Mouse (Mus musculus) forebrain, postnatal 0 days (tissue): Measurements from ENCODE around the gene Tmem62. TPM values are rescaled to one million over a fixed set of nuclear protein-coding genes. Genes with fewer than 3 reads are reported as not detected.

ENCODE experiments used
- ATAC-seq: fragments of 200-750 bp; cut with Nextera tagmentation; 2 replicates; pipeline ENCODE4 v1.8.0; 2017; ENCODE audit warnings: mild to moderate bottlenecking, moderate library complexity
- DNase-seq: peaks from one replicate; pipeline ENCODE4 v3.0.0-alpha.2; 2015
- H3K27ac ChIP-seq: fragments of 300-500 bp; sonication (generic); 2 replicates; pipeline ENCODE4 v1.5.1; 2014; ENCODE audit warnings: low read depth, mild to moderate bottlenecking, antibody characterized with exemption, low read length, moderate library complexity, mixed read lengths
- H3K27me3 ChIP-seq: fragments of 300-500 bp; sonication (generic); 2 replicates; pipeline ENCODE4 v1.6.1; 2014; ENCODE audit warnings: mild to moderate bottlenecking, low read length, mixed read lengths; ENCODE audit not compliant: insufficient read depth
- H3K36me3 ChIP-seq: fragments of 300-500 bp; sonication (generic); 2 replicates; pipeline ENCODE4 v1.6.1; 2014; ENCODE audit warnings: mild to moderate bottlenecking, moderate library complexity; ENCODE audit not compliant: insufficient read depth
- H3K4me1 ChIP-seq: fragments of 300-500 bp; sonication (generic); 2 replicates; pipeline ENCODE4 v1.6.1; 2014; ENCODE audit warnings: antibody characterized with exemption; ENCODE audit not compliant: insufficient read depth
- H3K4me2 ChIP-seq: fragments of 300-500 bp; sonication (generic); 2 replicates; pipeline ENCODE4 v1.6.1; 2014; ENCODE audit warnings: low read depth, mild to moderate bottlenecking, moderate library complexity
- H3K4me3 ChIP-seq: fragments of 300-500 bp; sonication (generic); 2 replicates; pipeline ENCODE4 v1.5.1; 2014; ENCODE audit warnings: low read depth, low read length, mixed read lengths
- H3K9ac ChIP-seq: fragments of 300-500 bp; sonication (generic); 2 replicates; pipeline ENCODE4 v1.6.1; 2014; ENCODE audit warnings: mild to moderate bottlenecking
- H3K9me3 ChIP-seq: fragments of 300-500 bp; sonication (generic); 2 replicates; pipeline ENCODE4 v1.6.1; 2016; ENCODE audit warnings: low read length
- CTCF ChIP-seq: sonication (generic); IDR thresholded peaks from 2 replicates; pipeline ENCODE4 v1.5.1; 2016; ENCODE audit warnings: antibody characterized with exemption, control low read depth, low read depth
- WGBS: fragments of 180-500 bp; shearing (Covaris S2); extraction: QIAGEN DNeasy Blood & Tissue Kit; methylation state at CpG from one replicate; pipeline ENCODE4 v1.1.7; 2014; 5-methylcytosine and 5-hydroxymethylcytosine counted together
- microRNA-seq, 2 experiments: library from miRNA; unstranded; fragments of <30 nt; microRNA quantifications; one replicate each; pipeline ENCODE4; 2016
- polyA plus RNA-seq: library from polyadenylated mRNA; unstranded; fragments of >200 nt; fragmentation: Nextera tagmentation; extraction: Ambion mirVana; gene quantifications from 2 replicates; pipeline ENCODE4 v1.2.1, GENCODE M21; 2015
- total RNA-seq: library from RNA; depleted of rRNA; stranded (reverse); fragments of >200 nt; gene quantifications from 2 replicates; pipeline ENCODE4 v1.2.3, GENCODE M21; 2014; rRNA removed

Gene Tmem62
- total and polyA plus RNA-seq, 2 experiments from 2014 or later: 11.6 to 16.3 TPM

GRCm38 (mm10) chr2:121054060-121054459 is 77.2 kb downstream of the Tmem62 start:
- H3K27ac ChIP-seq: no peak overlapping the region
- H3K9ac ChIP-seq: no peak overlapping the region
- 73% methylated on average over 2 of the region's 2 CpGs for WGBS
- H3K36me3 ChIP-seq: no peaks in the 10 kb centered on the region
- ATAC-seq (no peak), DNase-seq (no peak)
- H3K27me3 ChIP-seq: no peaks in the 10 kb centered on the region
- no peaks in the 10 kb centered on the region for H3K4me1 ChIP-seq
- no peak overlapping the region for H3K4me3 ChIP-seq
- TF ChIP-seq CTCF: no peak
- no peak overlapping the region for H3K4me2 ChIP-seq
- H3K9me3 ChIP-seq: no peaks in the 10 kb centered on the region

GRCm38 (mm10) chr2:121055915-121056314 is 79.1 kb downstream of the Tmem62 start:
- H3K27me3 ChIP-seq: no peaks in the 10 kb centered on the region
- DNase-seq (no peak), ATAC-seq (no peak)
- no peak overlapping the region for H3K4me2 ChIP-seq
- H3K9ac ChIP-seq: no peak overlapping the region
- H3K4me3 ChIP-seq: no peak overlapping the region
- no peaks in the 10 kb centered on the region for H3K9me3 ChIP-seq
- no peaks in the 10 kb centered on the region for H3K36me3 ChIP-seq
- no peaks in the 10 kb centered on the region for H3K4me1 ChIP-seq
- H3K27ac ChIP-seq: no peak overlapping the region
- TF ChIP-seq CTCF: no peak
- 93% methylated on average over 6 of the region's 6 CpGs for WGBS

Small RNA genes lying within 50 kb of the gene (microRNA-seq; reads per million reads assigned to microRNA genes)
- 0 reads per million in 2 experiments for gene Gm44325

Other genes with a start within 250 kb of the Tmem62 start
- 26.7 and 29.8 TPM in 2 replicates for gene Cdan1, start 126.9 kb upstream of the Tmem62 start, total RNA-seq
- gene Cdan1, start 126.9 kb upstream of the Tmem62 start, polyA plus RNA-seq: 2.9 and 4.3 TPM in 2 replicates
- gene Ttbk2, start 126.4 kb upstream of the Tmem62 start, total RNA-seq: 48.3 and 59.1 TPM in 2 replicates
- gene Ttbk2, start 126.4 kb upstream of the Tmem62 start, polyA plus RNA-seq: 4.4 and 7.4 TPM in 2 replicates
- 25.5 and 29.8 TPM in 2 replicates for gene Ubr1, start 6.3 kb upstream of the Tmem62 start, total RNA-seq
- 14.6 and 25.0 TPM in 2 replicates for gene Ubr1, start 6.3 kb upstream of the Tmem62 start, polyA plus RNA-seq
- gene Ccndbp1, start 31.4 kb downstream of the Tmem62 start, total RNA-seq: 63.3 and 65.8 TPM in 2 replicates
- 82.0 and 85.0 TPM in 2 replicates for gene Ccndbp1, start 31.4 kb downstream of the Tmem62 start, polyA plus RNA-seq
- gene Epb42, start 60.1 kb downstream of the Tmem62 start, total RNA-seq: 0.46 TPM in 1 of 2 replicates, not detected in the other
- 0.06 TPM in 1 of 2 replicates, not detected in the other for gene Epb42, start 60.1 kb downstream of the Tmem62 start, polyA plus RNA-seq
- gene Tgm5, start 108.8 kb downstream of the Tmem62 start, total RNA-seq: not detected in 2 replicates
- gene Tgm5, start 108.8 kb downstream of the Tmem62 start, polyA plus RNA-seq: 0.07 TPM in 1 of 2 replicates, not detected in the other
- gene Tgm7, start 132.8 kb downstream of the Tmem62 start, total RNA-seq: not detected in 2 replicates
- not detected in 2 replicates for gene Tgm7, start 132.8 kb downstream of the Tmem62 start, polyA plus RNA-seq
- gene Adal, start 163.4 kb downstream of the Tmem62 start, total RNA-seq: 21.8 and 24.2 TPM in 2 replicates
- 19.4 and 23.4 TPM in 2 replicates for gene Adal, start 163.4 kb downstream of the Tmem62 start, polyA plus RNA-seq
- 8.6 and 12.0 TPM in 2 replicates for gene Lcmt2, start 163.6 kb downstream of the Tmem62 start, total RNA-seq
- gene Lcmt2, start 163.6 kb downstream of the Tmem62 start, polyA plus RNA-seq: 13.2 and 16.3 TPM in 2 replicates
- gene Tubgcp4, start 193.6 kb downstream of the Tmem62 start, total RNA-seq: 26.1 and 29.7 TPM in 2 replicates
- gene Tubgcp4, start 193.6 kb downstream of the Tmem62 start, polyA plus RNA-seq: 12.4 and 18.5 TPM in 2 replicates
- gene Zscan29, start 194.1 kb downstream of the Tmem62 start, total RNA-seq: 7.4 and 8.0 TPM in 2 replicates
- gene Zscan29, start 194.1 kb downstream of the Tmem62 start, polyA plus RNA-seq: 3.5 and 4.9 TPM in 2 replicates